Mouse (Mus musculus) frontal cortex, adult (tissue): ENCODE measurements around the gene Car10.

ENCODE experiments used
- ATAC-seq: cut with Nextera tagmentation; 2 replicates; pipeline ENCODE4 v1.9.2; 2017; ENCODE audit warnings: mild to moderate bottlenecking, moderate library complexity, mixed read lengths; ENCODE audit not compliant: low TSS enrichment

The Car10 gene

GRCm38 (mm10) chr11:93490211-93490820, 392.5 kb downstream of the Car10 start:
- ATAC-seq, result peak; percentile 87

GRCm38 (mm10) chr11:93497896-93498295, 400.1 kb downstream of the Car10 start:
- peak; percentile 34; the same call in 1 of the 2 replicates for ATAC-seq

GRCm38 (mm10) chr11:93500442-93500841, 402.6 kb downstream of the Car10 start:
- no peak for ATAC-seq

GRCm38 (mm10) chr11:93501671-93502070, 403.8 kb downstream of the Car10 start:
- no peak for ATAC-seq

GRCm38 (mm10) chr11:93502864-93503263, 405.0 kb downstream of the Car10 start:
- ATAC-seq, result no peak

GRCm38 (mm10) chr11:93503469-93503868, 405.6 kb downstream of the Car10 start:
- ATAC-seq, result no peak

GRCm38 (mm10) chr11:93509527-93510235, 411.9 kb downstream of the Car10 start:
- ATAC-seq, result no peak

- ATAC-seq, result no peak
Observed at GRCm38 (mm10) chr11:93512843-93513242, 415.0 kb downstream of the Car10 start.

GRCm38 (mm10) chr11:93514396-93514795, 416.6 kb downstream of the Car10 start:
- ATAC-seq, result no peak

- ATAC-seq, result no peak
Observed at GRCm38 (mm10) chr11:93515566-93515965, 417.7 kb downstream of the Car10 start.

- ATAC-seq, result no peak
Observed at GRCm38 (mm10) chr11:93516216-93516615, 418.4 kb downstream of the Car10 start.

GRCm38 (mm10) chr11:93516946-93517345, 419.1 kb downstream of the Car10 start:
- peak; percentile 38; the same call in 1 of the 2 replicates for ATAC-seq

- ATAC-seq, result peak; percentile 72
Observed at GRCm38 (mm10) chr11:93522501-93522900, 424.7 kb downstream of the Car10 start.

GRCm38 (mm10) chr11:93525921-93526320, 428.1 kb downstream of the Car10 start:
- no peak for ATAC-seq

- ATAC-seq, result peak; percentile 34; the same call in 1 of the 2 replicates
Observed at GRCm38 (mm10) chr11:93531029-93531680, 433.3 kb downstream of the Car10 start.

GRCm38 (mm10) chr11:93536244-93536643, 438.4 kb downstream of the Car10 start:
- ATAC-seq, result no peak

GRCm38 (mm10) chr11:93548904-93549303, 451.1 kb downstream of the Car10 start:
- no peak for ATAC-seq

- peak; percentile 72 for ATAC-seq
Observed at GRCm38 (mm10) chr11:93550908-93551307, 453.1 kb downstream of the Car10 start.

GRCm38 (mm10) chr11:93559118-93559517, 461.3 kb downstream of the Car10 start:
- peak; percentile 68 for ATAC-seq

- ATAC-seq, result no peak
Observed at GRCm38 (mm10) chr11:93560570-93560969, 462.7 kb downstream of the Car10 start.

GRCm38 (mm10) chr11:93562330-93562865, 464.6 kb downstream of the Car10 start:
- ATAC-seq, result no peak

- ATAC-seq, result peak; percentile 92
Observed at GRCm38 (mm10) chr11:93565756-93566155, 467.9 kb downstream of the Car10 start.
